Mouse (Mus musculus) heart, postnatal 10 days (tissue): ENCODE results near the gene H2-DMb2. TPM values are rescaled to one million over a fixed set of nuclear protein-coding genes. Genes with fewer than 3 reads are reported as not detected.
A peak's percentile ranks its signal among the peaks of the same experiment; 100 is the strongest.
"Not testable (repeated sequence)": the region's sequence is repeated elsewhere in the genome, so short reads cannot be mapped to it uniquely, and the experiment has no call there.

Source experiments
- DNase-seq, 2 experiments: peaks; one replicate each; pipeline ENCODE4 v3.0.0; 2021
- intact Hi-C: fragments of 180-260 bp; cut with DNase I; formaldehyde crosslinking; loops from one replicate; pipeline ENCODE4 v1.15.1; 2025
- total RNA-seq, 2 experiments: library from RNA; stranded (reverse); gene quantifications; 2 replicates each; pipeline ENCODE4 v1.2.3; 2021

The H2-DMb2 gene
- total RNA-seq, 2 experiments from 2014 or later: 0.98 to 1.1 TPM

DNA sequence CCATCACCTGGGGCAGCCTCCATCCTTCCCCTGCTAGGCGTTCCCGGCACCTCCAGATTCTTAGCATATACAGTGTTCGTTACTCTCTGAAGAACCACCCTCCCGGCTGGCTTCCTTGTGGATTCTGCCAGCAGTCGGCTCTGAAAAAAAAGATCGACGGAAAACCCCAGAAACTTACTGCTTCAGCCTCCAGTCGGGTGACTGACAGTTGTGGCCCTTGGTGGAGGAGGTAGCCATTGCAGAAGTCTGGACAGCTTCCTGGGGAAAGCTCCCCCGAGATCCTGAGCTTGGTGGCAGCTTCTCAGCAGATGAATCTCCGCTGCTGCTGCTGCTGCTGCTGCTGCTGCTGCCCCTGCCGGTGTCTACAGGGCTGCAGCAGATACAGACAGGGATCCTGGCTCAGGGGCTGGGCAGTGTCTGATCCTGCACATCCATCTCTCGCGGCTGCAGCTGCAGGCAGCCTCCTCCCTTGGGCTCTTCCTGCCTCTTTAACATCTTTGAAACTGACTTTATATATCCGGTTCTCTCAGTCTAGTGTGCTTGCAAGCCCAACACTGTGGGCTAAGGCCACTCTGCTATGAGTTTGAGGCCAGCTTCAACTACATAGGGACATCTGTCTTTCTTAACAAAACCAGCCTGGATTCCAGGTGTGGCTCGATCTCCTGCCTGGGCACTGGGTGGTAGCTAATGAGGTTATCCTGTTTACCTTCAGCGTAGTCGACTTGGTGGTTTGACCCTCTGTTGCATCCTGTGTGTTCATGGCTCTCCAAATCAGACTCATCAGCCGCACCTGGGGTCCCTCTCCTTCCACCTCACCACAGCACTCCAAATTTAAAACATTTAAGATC lies 13.9 kb upstream of the H2-DMb2 start:
- DNase-seq: no peak
- intact Hi-C loops: loop anchor here (10.0 kb wide), 2 partner anchors 444 to 476 kb away; partner anchors contain the start of genes Agpat1, Hnrnpm and Rnf5

DNA sequence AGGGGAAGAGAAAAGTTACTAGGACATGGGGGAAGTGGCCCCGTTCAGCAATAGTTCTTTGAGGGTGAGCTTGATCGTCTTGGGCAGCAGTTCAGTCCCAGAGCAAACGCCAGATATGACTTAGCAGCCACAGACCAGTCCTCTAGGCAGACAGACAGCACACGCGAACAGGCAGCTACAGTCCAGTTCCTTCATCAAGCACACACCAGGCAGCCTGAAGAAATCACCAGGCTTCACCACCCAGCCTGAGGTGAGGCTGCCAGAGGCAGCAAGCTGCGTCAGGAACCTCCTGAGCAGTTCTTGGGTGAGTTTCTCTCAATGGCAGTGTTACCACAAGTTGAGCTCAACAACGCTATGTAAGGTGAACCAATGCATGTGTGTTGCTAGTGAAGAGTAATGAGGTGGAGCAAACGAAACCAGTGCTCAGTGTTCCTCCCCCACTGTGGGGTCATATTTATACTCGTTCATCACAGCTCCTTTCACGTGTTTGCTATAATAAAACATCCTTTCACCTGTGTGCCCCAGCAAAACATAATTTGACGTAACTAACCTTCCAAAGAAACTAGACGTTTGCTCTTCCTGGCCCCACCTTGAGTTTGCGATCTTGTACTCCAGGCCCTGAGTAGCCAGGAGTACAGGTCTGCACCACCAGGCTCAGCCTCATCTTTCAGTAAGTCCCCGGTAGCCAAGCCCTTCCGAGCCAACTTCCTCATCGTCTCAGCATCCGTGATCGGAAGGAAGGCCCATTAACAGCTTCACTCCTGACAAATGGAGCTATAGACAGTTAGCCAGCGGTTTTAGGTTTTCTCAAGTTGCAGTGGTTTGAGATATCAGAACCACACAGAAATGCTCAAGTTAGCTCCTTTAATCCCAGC lies 12.8 kb upstream of the H2-DMb2 start:
- intact Hi-C loops: no loop called here

DNA sequence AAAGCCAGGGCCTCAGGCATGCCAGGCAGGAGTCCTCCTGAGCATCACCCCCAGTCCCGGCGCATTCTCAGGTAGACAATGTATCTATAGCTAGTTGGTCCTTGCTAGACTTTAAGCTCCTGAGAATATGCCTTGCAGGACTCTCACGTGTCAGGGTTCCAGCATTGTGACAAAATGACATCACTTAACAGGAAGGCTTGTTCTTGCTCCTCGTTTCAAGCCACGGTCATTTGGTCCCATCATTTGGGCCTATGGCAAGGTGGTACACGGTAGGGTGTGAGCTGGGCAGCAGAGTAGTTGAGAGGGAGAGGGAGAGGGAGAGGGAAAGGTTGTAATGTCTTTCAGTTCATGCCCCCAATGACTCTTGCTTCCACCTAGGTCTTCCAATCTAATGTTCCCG lies 11.2 kb upstream of the H2-DMb2 start:
- intact Hi-C loops: no loop called here
- peak in 1 of 2 experiments; percentile 4 for DNase-seq

More for the DNA sequence above, 12.8 kb upstream of the H2-DMb2 start:
- no peak for DNase-seq

DNA sequence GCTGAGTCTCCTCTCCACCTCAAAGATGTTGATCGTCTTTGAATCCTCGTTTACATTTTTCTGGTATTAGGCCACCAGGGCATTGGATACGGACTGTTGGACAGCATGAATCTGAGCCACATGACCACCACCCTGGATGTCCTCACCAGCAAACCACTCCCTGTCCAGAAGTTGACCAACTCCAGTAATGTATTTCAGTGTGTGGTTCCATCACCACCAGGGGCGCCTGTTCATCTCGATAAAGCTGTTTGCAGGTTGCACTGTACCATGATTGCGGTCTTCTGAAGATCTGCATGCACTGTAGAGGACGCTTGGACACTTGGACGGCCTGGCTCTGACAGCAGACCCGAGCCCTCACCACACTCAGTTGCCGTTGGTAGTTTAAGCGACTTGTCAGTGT lies 9.8 kb upstream of the H2-DMb2 start:
- intact Hi-C loops: no loop called here
- peak in 1 of 2 experiments; percentile 38 for DNase-seq

DNA sequence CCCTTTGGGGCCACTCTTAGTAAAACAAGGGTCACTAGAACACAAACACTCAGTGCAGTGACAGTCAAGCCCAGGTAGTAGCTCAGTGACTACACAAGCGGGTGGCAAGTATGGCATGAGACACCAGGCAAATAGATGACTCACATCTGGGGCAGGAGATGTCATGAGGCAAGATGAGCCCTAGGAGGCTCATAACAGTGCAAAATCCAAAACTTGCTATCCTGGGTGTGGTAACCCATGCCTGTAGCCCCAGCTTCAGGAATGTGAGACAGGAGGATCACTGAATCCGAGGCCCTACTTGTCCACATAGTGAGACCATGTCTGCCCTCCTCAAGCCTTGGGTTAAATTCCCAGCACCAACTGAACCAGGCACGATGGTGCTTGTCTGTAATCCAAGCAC lies 8.7 kb upstream of the H2-DMb2 start:
- intact Hi-C loops: loop anchor here (2.0 kb wide), 1 partner anchor 34 kb away; no protein-coding TSS in a partner anchor
- DNase-seq: no peak

DNA sequence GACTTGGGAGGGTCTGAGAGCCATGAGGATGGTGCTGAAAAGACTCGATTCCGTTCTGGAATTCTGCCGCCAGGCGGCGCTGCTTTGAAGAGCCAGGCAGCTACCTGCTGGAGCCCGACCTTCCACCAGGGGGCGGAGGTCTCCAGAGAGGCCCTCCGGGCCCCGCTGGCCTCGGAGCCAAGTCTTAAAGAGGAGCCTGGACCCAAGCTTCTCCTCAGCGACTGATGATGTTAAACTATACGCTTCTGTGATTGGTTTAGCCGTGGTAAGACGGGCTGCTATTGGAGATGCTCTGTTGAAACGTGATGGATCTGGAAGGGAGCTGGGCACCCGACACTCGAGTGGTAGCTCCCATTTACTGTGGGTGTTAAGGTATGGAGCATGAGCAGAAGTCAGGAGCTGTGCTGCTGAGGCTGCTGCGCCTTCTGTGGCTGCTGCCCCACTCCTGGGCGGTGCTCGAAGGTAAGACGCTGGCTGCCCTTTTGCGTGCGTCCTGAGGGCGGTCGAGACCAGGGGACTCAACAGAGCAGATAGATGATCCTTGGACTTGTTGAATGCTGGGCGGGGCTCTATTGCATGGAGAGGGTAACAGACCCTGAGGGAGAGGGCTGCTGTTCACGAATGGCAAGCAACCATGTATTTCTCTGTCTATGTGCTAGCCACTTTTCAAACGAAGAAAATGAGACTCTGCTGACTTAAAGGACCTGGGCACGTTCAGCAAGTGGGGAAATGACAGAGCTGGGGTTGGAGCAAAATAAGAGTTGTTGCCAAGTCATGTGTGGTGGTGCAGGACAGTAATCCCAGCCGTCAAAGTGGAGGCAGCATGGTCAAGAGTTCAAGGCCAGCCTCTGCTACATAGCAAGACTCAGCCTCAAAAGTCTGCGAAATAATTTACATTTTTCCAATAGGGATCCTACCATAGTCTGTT lies 7.5 kb upstream of the H2-DMb2 start:
- intact Hi-C loops: loop anchor here (1.0 to 2.0 kb wide), 2 partner anchors 35 kb away; no protein-coding TSS in a partner anchor
- DNase-seq: peak; percentile 99 to 100

DNA sequence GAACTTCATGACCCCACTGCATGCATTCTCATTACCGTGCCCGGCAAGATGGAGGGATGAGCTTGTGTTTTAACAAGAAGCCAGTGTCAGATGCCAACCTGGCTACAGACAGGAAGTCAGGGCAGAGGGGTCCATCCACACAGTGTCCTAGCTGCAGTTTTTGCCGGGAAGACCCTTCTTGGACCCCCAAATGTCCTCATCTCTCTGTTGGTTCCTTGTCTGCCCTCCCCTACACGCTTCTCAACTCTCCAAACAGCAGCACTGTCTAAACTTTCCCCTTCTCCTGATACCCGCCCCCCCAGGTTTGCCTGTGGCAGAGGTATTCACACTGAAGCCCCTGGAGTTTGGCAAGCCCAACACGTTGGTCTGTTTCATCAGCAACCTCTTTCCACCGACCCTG lies 5.5 kb upstream of the H2-DMb2 start:
- intact Hi-C loops: no loop called here
- no peak for DNase-seq

DNA sequence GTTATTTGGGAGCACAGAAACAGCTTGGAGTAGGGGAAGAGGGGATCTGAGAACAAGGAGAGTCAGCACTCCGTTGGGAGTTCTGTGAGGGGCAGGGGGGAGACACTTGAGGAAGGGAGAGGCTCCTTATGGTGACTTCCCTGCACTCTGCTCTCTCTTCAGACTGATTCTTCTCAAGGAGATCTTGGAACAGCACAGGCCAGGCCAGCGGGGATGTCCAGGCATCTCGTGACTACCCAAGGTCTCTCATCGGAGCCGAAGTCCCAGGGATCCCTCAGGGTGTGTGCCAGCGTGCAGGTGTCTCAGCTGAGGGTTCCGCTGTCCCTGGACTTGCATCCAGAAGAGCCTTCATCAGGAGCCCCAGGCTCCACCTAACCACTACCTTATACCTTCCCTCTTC lies 4.5 kb upstream of the H2-DMb2 start:
- intact Hi-C loops: no loop called here
- DNase-seq: peak in 1 of 2 experiments; percentile 3

DNA sequence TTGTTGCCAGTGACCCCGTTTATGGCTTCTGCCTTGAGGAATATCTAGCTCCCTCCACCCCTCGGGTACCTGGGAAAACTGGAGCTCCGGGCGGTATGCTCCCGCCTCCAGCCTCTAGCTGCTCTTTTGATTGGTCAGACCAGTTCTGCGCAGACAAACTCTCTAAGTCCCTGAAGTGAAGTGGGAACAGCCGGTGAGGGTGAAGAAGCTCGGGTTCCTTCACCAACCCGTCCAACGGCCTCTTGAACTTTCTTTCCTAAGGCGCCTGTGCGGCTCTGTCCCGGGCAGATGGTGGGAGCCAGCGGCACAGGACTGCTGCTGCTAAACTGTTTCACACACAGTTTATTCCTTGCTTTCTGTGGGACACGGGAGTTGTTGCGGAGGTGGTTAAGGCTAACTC lies 3.7 kb upstream of the H2-DMb2 start:
- intact Hi-C loops: no loop called here
- peak; percentile 16 to 51 for DNase-seq

DNA sequence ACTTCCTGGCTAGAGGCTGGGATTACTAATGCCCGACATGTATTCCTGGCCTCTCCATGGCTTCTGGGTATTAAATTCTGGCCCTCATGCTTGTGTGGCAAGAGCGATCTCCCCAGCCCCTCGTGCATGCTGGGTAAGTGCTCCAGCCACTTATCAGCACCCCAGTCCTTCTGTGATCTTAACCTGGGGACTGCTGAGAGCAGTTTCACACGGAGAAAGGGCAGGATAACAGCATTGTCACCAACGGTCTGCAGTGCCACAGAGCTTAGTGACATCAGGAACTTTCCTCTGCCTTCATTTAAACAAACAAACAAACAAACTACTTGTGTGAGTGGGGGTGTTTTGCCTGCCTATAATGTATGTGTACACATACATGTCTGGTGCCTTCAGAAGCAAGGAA lies 2.9 kb upstream of the H2-DMb2 start:
- intact Hi-C loops: loop anchor here (10.0 kb wide), 1 partner anchor 415 kb away; no protein-coding TSS in a partner anchor
- no peak for DNase-seq

DNA sequence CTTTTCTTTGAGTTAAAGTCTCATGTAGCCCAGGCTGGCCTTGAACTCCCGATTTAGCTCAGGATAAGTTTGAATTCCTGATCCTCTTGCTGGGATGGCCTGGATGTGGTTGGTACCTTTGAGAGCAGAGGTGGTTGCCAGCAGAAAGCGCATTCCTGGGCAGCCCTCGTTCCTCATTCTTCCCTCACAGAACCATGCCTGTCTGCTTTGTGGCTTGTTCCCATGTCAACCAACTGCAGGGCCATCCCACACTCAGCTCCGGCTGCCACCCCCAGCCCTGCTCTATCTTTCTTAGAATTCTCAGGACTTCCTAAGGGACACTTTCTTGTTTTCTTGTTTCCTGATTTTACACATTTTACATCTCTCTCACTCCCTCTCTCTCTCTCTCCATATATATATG lies 1.7 kb upstream of the H2-DMb2 start:
- intact Hi-C loops: loop anchor here (10.0 kb wide), 1 partner anchor 413 kb away; no protein-coding TSS in a partner anchor
- DNase-seq: no peak

DNA sequence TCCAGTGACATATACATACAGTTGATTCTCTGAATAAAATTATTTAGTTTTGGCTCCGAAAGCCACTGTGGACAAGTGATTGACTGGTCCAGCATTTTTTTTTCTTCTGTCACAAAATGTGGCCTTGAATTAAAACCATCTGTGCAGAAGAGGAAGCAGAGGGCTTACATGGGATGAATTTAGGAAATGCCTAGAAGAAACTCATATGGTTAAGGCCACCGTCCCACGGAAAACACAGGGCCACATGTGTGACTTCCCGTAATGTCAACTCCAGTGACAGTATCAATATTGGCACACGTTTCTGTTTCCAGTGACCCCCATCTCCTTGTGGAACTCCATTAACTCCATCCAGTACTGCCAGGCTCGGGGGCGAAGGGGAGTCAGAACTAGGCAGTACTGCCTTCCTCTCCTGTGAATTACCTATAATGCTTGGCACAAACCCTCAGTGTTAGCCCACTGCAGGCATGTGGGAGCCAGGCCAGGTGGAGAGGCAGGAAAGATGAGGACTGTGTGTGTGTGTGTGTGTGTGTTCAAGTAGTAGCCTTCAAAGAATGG lies 574 bp upstream of the H2-DMb2 start:
- intact Hi-C loops: loop anchor here (10.0 kb wide), 1 partner anchor 412 kb away; no protein-coding TSS in a partner anchor

DNA sequence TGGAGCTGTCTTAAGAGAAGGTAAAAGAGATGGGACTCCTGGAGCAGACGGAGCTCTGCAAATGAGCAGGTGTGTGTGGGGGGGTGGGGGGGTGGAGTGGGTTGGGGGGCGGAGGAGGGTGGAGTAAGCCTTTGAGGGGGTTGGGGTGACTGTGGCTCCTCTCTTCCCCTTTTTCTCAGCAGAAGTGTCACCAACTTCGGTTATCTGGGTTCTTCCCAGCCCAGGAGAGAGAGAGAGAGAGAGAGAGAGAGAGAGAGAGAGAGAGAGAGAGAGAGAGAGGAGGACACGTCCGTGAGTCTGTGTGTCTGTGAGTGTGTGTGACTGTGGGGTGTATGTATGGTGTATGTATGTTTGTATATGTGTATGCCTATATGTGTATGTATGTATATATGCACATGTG lies 354 bp downstream of the H2-DMb2 start:
- no peak for DNase-seq
- intact Hi-C loops: loop anchor here (10.0 kb wide), 1 partner anchor 411 kb away; no protein-coding TSS in a partner anchor

More for the DNA sequence above, 574 bp upstream of the H2-DMb2 start:
- no peak for DNase-seq

DNA sequence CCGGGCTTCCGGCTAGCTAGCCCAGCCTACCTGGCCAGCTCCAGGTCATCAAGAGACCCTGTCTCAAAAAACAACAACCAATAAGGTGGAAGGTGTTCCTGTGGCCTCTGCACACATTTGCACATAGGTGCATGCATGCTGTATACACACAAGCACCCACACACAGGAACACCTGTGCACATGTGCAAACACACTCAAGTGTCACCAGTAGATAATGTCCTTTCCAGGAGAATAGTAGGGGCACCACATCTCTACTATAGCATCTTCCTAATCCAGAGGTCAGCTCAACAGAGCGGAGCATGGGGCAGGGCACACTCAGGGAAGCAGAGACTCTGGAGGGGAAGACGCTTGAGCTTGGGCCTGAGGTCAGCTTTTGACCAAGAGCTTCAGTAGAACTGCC lies 1.1 kb downstream of the H2-DMb2 start:
- intact Hi-C loops: loop anchor here (10.0 kb wide), 1 partner anchor 411 kb away; no protein-coding TSS in a partner anchor
- DNase-seq: not testable (repeated sequence)

DNA sequence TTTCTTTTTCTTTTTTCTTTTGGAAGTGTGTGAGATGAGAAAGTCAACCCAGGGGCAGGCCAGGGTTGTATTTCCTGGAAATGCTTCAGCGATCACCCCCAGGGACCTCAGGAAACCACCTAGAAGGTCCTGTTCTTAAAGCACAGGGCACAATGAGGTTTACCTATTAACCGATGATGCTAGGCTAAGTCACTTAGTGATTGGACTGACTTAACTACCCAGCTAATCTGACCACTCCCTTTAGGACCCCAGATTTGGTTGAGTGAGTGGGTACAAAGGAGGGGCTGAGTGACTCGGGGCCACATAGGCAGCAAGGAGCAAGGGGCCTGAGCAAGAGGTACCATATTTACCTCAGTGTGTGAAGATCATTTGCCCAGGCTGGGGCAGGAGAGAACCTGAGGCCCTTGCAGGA lies 1.9 kb downstream of the H2-DMb2 start:
- no peak for DNase-seq
- intact Hi-C loops: loop anchor here (5.0 to 10.0 kb wide), 2 partner anchors 410 to 792 kb away; no protein-coding TSS in a partner anchor

DNA sequence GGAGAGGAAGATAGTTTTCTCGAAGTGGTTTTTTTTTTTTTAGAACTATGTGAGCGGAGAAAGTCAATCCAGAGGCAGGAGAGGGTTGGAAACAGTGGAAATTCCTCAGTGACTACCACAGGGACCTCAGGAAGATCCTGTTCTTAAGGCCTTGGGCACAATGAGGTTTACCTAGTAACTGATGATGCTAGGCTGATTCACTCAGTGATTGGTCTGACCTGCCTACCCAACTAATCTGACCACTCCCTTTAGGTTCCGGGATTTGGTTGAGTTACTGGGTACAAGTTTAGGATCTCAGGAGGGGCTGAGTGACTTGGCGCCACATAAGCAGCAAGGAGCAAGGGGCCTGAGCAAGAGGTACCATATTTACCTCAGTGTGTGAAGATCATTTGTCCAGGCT lies 9.8 kb downstream of the H2-DMb2 start, which contains the start of gene H2-DMb1:
TSS of gene H2-DMb1 (plus strand) at position 150 of the 400 bp plus-strand sequence.
- intact Hi-C loops: no loop called here
- DNase-seq: peak; percentile 56 to 73

DNA sequence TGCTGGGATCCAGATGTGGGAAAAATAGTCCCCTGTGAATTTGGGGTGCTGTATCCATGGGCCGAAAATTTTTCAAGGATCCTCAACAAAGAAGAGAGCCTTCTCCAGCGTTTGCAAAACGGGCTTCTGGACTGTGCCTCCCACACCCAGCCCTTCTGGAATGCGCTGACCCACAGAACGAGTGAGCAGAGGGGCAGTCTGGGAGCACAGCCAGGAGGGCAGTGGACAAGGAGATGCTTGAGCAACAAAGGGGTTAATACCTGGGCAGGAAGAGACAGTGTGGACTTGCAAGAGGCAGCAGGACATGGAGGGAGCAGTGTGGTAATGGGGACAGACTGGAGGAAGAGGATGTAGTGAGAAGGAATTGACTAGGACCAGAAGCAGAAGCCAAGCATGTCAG lies 12.4 kb downstream of the H2-DMb2 start:
- no peak for DNase-seq
- intact Hi-C loops: no loop called here

DNA sequence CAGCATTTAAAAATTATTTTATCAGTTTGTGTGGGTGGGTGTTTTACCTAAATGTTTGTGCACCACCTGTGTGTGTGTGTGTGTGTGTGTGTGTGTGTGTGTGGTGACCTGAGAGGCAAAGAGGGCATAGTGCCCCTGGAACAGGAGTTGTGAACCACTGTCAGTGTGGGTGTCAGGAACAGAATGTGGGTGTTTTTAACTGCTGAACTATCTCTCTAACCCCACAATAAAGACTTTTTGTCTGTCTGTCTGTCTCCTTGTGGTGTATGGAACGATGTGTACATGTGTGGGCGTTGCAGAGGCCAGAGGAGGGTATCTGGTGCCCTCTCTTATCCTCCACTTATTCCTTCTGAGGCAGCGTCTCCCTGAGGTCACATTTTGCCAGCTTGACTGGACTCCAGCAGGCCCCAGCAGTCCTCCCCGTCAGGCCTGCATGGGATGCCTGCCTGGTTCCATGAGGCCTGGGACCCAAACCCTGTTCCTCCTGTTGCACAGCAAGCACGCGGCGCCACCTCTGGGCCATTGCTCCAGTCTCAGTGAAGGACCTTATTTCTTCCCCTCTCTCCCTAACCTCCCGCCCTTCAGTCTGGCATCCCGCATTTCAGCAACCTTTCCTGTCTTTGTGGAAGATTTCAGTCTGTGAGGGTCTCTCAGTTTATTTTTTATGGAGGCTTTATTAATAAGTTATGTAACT lies 21.2 kb downstream of the H2-DMb2 start:
- DNase-seq: peak; percentile 14 to 37

More for the DNA sequence above, 21.2 kb downstream of the H2-DMb2 start:
- intact Hi-C loops: loop anchor here (1.0 kb wide), 1 partner anchor 87 kb away; no protein-coding TSS in a partner anchor
